Mouse (Mus musculus) layer of hippocampus, postnatal 25 days (tissue): ENCODE results near the gene Sumf1. TPM values are rescaled to one million over a fixed set of nuclear protein-coding genes. Genes with fewer than 3 reads are reported as not detected.

Experiments used
- DNase-seq, 2 experiments: peaks; one replicate each; pipeline ENCODE4 v3.0.0; 2022; ENCODE audit warnings: mixed read lengths in 2 of 2, low spot score in 1 of 2; ENCODE audit errors: extremely low spot score in 1 of 2
- total RNA-seq, 2 experiments: library from RNA; stranded (reverse); gene quantifications; 2 replicates each; pipeline ENCODE4 v1.2.3; 2021

The Sumf1 gene
- total RNA-seq, 2 experiments from 2014 or later, result 18.0 to 19.1 TPM

GRCm38 (mm10) chr6:108152661-108153269, 32.6 kb downstream of the Sumf1 start:
- DNase-seq, result no peak

DNA sequence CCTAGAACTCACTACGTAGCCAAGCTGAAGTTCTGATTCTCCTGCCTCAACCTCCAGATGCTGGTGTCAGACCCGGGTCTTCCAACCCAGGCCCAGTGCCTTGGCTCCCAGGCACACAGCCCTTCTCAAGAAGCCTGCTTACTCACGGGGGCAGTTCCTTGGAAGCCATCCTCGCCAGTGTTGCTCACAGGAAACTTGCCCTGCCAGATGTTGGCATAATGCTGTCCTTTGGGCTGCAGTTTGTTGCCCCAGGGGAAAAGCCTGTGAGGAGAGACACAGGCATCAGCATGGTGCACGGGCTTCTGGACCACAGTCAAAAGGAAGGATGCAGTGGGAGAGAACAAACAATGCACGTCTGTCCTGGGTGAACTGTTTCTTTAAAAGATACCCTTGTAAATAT, 33.3 kb downstream of the Sumf1 start:
- no peak for DNase-seq

DNA sequence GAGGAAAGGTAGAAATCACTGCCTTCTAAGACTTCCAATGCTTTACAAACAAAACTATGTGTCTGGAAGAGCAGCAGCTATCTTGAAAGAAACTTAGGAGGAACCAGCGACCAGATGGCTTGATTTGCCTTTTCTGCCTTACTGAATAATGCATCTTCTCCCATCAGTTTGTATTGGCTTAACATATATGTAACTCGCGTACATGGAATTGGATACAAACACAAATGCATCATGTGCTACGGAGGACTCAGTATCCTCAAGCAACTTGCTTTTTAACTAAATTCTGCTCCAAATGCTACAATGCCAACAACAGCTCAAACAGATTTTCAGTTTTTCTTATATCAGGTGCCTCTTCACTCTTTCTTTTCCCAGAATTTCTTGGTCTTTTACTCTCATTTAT, 36.1 kb downstream of the Sumf1 start:
- no peak for DNase-seq

DNA sequence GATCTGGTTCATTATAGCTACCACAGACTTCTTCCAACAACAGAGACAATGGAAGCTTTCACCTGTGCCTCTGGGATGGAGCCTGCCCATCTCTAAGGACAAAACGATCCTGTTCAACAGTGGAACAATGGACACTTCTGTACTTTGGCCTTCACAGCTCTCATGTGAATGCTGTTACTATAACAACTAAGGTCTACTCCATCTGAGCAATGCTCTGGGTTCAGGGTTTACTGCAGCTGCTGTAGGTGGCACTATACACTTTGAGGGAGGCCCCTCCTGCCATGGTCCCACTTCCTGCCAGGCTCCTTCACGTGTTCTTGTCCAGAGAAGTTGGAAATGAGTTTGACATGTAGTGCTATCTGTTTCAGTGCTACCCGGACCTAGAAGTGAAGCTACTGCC, 36.9 kb downstream of the Sumf1 start:
- DNase-seq, result no peak

GRCm38 (mm10) chr6:108146637-108147036, 38.7 kb downstream of the Sumf1 start:
- DNase-seq, result no peak

GRCm38 (mm10) chr6:108145941-108146588, 39.3 kb downstream of the Sumf1 start:
- peak; percentile 10 to 19 for DNase-seq

DNA sequence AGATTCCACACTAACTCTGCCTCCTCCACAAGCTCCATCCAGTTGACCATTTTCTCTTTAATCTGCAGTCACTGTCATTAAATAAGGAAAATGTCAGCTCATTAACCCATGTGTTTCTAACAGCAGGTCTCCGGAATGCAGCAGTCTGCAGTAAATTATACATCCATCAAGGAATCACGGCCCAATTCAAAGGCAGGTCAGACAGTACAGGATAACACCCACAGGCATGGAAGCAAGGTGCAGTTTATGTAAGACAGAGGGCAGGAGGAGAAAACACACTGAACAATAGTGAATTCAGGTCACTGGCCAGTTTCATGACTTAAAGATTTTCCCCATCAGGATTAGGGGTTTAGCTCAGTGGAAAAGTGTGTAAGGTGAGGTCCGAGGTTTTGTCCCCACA, 40.1 kb downstream of the Sumf1 start:
- DNase-seq, result no peak

DNA sequence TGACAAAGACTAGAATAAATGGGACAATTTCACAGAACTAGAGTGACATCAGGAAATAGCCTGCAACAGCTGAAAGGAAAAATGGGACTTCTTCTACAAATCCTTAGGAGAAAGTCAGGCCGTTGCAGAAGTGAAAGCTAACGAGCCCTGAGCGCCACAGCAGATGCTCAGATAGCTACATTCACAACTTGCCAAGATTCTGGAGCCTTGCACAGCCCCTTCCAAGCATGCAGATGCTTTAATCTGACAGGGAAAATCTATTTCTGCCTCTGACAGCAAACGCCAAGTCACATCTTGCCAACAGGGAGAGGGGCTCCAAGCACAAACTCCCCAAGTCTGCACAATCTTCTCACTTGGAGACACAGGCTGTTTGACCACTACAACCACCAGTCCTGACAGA, 42.6 kb downstream of the Sumf1 start:
- peak in 1 of 2 experiments; percentile 10 for DNase-seq

DNA sequence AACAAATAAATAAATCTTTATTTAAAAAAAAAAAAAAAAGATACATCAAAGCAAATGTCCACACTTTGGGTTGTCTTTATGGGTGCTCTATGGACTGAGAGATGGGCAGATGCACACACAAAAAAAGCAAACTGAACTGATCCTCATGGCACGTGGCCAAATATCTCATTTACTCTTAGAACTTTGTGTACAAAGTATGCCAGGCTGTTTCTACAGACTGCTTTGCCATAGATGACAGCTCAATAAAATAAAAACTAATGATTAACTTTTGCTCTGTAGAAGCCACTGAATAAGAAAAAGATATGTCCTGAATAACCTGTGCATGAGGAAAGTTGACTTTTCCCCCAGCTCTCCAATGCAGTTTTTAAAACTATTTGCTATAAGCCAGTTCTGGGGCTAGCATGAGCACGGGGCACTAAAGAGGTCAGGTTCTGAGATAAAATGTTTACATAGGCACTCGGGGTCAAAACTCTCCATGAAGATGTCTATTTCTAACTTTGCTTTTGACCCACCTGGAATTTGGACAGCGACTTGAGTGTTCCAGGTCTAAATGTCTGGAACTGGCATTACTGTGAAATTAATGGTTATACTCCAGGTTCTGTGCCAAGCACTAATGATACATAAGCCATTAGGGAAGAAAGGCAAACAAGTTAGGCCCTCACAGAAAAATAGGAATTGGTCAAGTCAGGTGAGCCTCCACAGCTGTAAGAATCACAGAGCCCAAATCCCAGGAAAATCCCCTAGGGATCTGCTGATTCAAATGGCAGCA, 44.5 kb downstream of the Sumf1 start:
- DNase-seq, result no peak

- DNase-seq, result no peak
Measured at GRCm38 (mm10) chr6:108137031-108137430, 48.4 kb downstream of the Sumf1 start.

- DNase-seq, result no peak
Measured at GRCm38 (mm10) chr6:108136286-108136685, 49.1 kb downstream of the Sumf1 start.

- DNase-seq, result no peak
Measured at GRCm38 (mm10) chr6:108132268-108132935, 53.0 kb downstream of the Sumf1 start.

DNA sequence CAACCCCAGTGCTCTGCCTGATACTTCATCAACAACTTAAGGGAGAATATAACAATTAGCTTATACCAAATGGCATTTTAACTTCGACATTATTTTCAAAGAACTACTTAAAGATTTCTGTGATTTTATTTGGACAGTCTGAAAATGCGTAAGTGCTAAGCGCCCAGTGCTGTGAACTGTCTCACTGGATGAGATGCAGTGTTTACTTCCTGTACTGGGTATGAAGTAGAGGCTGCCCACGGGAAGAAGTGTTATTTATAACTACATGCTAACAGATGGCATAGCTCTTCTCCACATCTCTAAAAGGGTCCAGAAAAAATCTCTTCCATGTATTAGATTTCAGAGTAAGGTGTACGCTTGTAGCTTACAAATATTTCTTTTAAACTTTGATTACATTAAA, 54.7 kb downstream of the Sumf1 start:
- no peak for DNase-seq

DNA sequence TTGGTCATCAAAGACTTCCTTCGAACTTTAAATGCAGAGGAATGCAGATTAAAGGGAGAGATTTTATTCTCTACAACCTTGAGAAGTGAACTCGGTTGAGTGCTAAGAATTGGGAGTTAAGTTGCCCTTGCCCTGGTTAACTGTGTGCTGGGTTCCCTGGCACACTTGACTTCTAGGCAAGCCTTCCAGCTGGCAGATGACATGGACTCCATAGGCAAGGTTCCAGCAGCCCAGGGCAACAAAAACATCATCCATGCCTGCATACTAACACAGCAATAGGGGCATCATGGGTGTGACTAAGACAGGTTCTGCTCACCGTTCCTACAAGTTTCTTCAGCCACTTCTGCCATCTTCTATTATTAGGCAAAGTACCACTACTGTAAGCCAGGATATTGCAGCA, 58.8 kb downstream of the Sumf1 start:
- DNase-seq, result no peak

DNA sequence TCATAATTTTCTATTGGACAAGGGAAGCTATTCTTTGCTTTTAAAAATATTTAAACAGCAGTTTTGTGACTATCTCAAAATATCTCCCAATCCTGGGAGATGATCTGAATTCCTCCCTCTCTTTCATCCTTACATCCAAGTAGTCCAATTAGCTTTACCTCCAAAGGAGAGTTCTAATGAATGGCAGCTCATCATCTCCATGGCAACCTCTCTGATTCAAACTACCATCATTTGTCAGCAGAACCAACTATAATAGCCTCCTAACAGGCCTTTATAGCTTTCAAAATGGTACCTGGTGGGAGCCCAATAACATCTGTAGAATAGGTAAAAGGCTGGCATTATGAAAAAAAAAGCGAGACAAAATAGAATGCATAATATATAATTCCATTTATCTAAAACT, 59.9 kb downstream of the Sumf1 start:
- DNase-seq, result no peak

- DNase-seq, result no peak
Measured at GRCm38 (mm10) chr6:108117881-108118280, 67.5 kb downstream of the Sumf1 start.

DNA sequence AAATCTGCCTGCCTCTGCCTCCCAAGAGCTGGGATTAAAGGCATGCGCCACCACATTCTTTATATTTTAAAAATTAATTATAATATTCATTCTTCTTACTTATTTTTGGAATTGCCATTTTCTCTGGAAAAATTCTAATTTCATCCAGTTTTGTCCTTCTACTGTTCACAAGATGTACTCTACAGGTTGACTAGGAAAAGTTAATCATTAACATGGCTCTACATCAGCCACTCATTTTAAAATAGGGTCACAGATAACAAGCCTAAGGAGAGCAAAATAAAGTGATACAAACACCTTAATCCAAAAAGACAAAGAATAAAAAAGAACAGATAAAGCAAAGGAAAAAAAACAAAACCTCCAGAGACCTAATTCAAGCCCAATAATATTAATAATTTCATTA, 70.4 kb downstream of the Sumf1 start:
- DNase-seq, result no peak

DNA sequence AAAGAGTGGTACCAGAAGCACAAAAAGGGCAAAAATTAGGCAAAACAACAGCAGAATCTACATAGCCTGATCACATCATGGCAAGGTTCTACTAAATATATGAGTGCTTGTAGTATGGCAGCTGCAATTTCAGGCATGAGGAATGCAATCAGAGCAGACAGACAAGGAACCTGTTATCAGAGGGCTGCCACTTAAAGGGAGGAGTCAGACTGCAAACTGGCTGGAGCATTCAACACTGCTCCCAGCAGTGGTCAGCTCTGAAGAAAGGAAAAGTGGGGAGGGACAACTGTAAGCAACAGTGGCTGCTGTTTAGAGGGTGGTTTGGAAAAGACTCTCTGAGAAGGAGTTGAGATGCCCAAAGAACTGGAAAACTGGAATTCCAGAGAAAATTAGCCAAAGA, 73.7 kb downstream of the Sumf1 start:
- no peak for DNase-seq

DNA sequence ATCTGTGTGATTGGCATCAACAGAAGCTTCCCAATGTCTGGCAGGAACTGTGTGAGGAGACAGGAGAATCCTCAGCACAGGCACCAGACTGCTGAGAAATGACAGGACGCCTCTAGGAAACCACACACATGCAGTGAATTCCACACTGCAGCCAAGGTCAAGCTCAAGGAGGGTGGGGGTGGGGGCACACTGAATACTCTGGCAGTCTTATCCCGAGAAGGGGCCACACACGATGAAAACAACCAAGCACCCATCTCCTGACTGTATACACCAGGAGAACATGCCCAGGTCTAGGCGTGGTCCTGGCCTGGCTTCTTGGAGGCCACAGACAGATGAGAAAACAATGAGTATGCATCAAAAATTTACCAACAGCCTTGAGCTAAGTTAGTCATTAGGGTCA, 75.0 kb downstream of the Sumf1 start:
- no peak for DNase-seq

DNA sequence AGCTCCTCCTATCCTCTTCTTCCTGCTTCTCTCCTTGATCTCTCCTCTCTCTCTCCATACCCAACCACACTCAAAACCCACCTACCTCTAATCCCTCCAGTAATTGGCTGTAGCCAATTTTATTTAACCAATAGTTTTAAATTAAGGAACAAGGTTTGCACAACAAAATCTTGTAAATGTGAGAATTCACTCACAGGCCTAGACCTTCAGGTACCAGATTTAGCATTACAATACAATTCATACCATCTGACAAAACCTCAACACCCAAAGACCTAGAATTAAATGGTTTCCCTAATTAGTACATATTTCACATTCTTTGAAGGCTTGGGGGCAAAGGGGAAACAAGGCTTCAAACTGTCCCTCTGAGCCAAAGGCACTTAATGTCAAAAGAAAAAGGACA, 78.0 kb downstream of the Sumf1 start:
- no peak for DNase-seq
